ENCODE assay signal across 20 mouse cellular contexts in genomic region chr10:32557673-32558072, GRCm38 (mm10).
"Had no signal": no experiment of that assay in that cellular context is flagged by ENCODE, and none has a peak within 500 bp of the region (broad histone marks: within the 10 kb centered on the region; RNA-seq: fewer than 3 reads in every experiment).

No protein-coding gene starts in this region.

- ATAC-seq: intestine, postnatal 0 days; lung, postnatal 0 days; midbrain, embryonic 15.5 days had no signal

- H3K36me3 ChIP-seq: midbrain, embryonic 12.5 days; midbrain, embryonic 15.5 days; neural tube, embryonic 12.5 days; neural tube, embryonic 15.5 days; stomach, embryonic 15.5 days had no signal

- H3K27ac ChIP-seq: kidney, postnatal 0 days; layer of hippocampus, adult 2 months; macrophage; midbrain, embryonic 12.5 days; midbrain, embryonic 15.5 days; neural tube, embryonic 12.5 days; neural tube, embryonic 15.5 days; stomach, embryonic 15.5 days had no signal

- H3K4me3 ChIP-seq: layer of hippocampus, adult 2 months; midbrain, embryonic 12.5 days; midbrain, embryonic 15.5 days; neural tube, embryonic 12.5 days; neural tube, embryonic 15.5 days; stomach, embryonic 15.5 days had no signal

- H3K9ac ChIP-seq: lung, embryonic 14.5 days; midbrain, embryonic 12.5 days; midbrain, embryonic 15.5 days; neural tube, embryonic 12.5 days; neural tube, embryonic 15.5 days; stomach, embryonic 15.5 days had no signal

- DNase-seq: kidney, adult 2 months; kidney, postnatal 25 days; layer of hippocampus, adult 9-11 months; lung, embryonic 14.5 days; right cerebral cortex, adult 18-20 months; right cerebral cortex, postnatal 14 days; right cerebral cortex, postnatal 4 days; thymus, adult 2 months; thymus, postnatal 14 days; thymus, postnatal 4 days had no signal

- H3K27me3 ChIP-seq: midbrain, embryonic 12.5 days; midbrain, embryonic 15.5 days; neural tube, embryonic 12.5 days; neural tube, embryonic 15.5 days; stomach, embryonic 15.5 days had no signal

- H3K4me1 ChIP-seq: midbrain, embryonic 12.5 days; midbrain, embryonic 15.5 days; neural tube, embryonic 12.5 days; neural tube, embryonic 15.5 days; stomach, embryonic 15.5 days had no signal

- H3K4me2 ChIP-seq: lung, embryonic 14.5 days; midbrain, embryonic 12.5 days; midbrain, embryonic 15.5 days; neural tube, embryonic 12.5 days; neural tube, embryonic 15.5 days; stomach, embryonic 15.5 days had no signal

- H3K9me3 ChIP-seq: midbrain, embryonic 12.5 days; midbrain, embryonic 15.5 days; neural tube, embryonic 12.5 days; neural tube, embryonic 15.5 days; stomach, embryonic 15.5 days had no signal
